Mouse (Mus musculus) midbrain, embryonic 16.5 days (tissue): ENCODE results near the gene Theg. TPM values are rescaled to one million over a fixed set of nuclear protein-coding genes. Genes with fewer than 3 reads are reported as not detected.

ENCODE experiments used
- ATAC-seq: fragments of 200-750 bp; cut with Nextera tagmentation; 2 replicates; pipeline ENCODE4 v1.8.0; 2017; ENCODE audit warnings: moderate TSS enrichment
- H3K27ac ChIP-seq: fragments of 300-500 bp; sonication (generic); 2 replicates; pipeline ENCODE4 v1.5.1; 2014; ENCODE audit warnings: mild to moderate bottlenecking, low read length, mixed read lengths
- H3K27me3 ChIP-seq: fragments of 300-500 bp; sonication (generic); 2 replicates; pipeline ENCODE4 v1.6.1; 2014; ENCODE audit warnings: low read depth, low read length, mixed read lengths; ENCODE audit not compliant: control insufficient read depth, insufficient read depth
- H3K36me3 ChIP-seq: fragments of 300-500 bp; sonication (generic); 2 replicates; pipeline ENCODE4 v1.6.1; 2014; ENCODE audit warnings: mild to moderate bottlenecking, low read length, moderate library complexity, mixed read lengths; ENCODE audit not compliant: control insufficient read depth, insufficient read depth
- H3K4me1 ChIP-seq: fragments of 300-500 bp; sonication (generic); 2 replicates; pipeline ENCODE4 v1.6.1; 2014; ENCODE audit warnings: mild to moderate bottlenecking, low read length, mixed read lengths; ENCODE audit not compliant: control insufficient read depth, insufficient read depth
- H3K4me2 ChIP-seq: fragments of 300-500 bp; sonication (generic); 2 replicates; pipeline ENCODE4 v1.6.1; 2014; ENCODE audit warnings: mild to moderate bottlenecking, low read length, mixed read lengths
- H3K4me3 ChIP-seq: fragments of 300-500 bp; sonication (generic); 2 replicates; pipeline ENCODE4 v1.5.1; 2014; ENCODE audit warnings: low read depth, mild to moderate bottlenecking, low read length, moderate library complexity, mixed read lengths
- H3K9ac ChIP-seq: fragments of 300-500 bp; sonication (generic); 2 replicates; pipeline ENCODE4 v1.6.1; 2014; ENCODE audit warnings: low read depth, low read length, mixed read lengths
- H3K9me3 ChIP-seq: fragments of 300-500 bp; sonication (generic); replicated peaks from 2 replicates; pipeline ENCODE4 v1.6.1; 2014; ENCODE audit warnings: mild to moderate bottlenecking, low read length, mixed read lengths; ENCODE audit not compliant: control insufficient read depth, poor library complexity, severe bottlenecking
- WGBS: fragments of 180-500 bp; shearing (Covaris S2); extraction: QIAGEN DNeasy Blood & Tissue Kit; methylation state at CpG from one replicate; pipeline ENCODE4 v1.1.7; 2014; 5-methylcytosine and 5-hydroxymethylcytosine counted together
- polyA plus RNA-seq: library from polyadenylated mRNA; unstranded; fragments of >200 nt; fragmentation: Nextera tagmentation; extraction: Ambion mirVana; gene quantifications from 2 replicates; pipeline ENCODE4 v1.2.1, GENCODE M21; 2015

The Theg gene
- polyA plus RNA-seq = not detected in 2 replicates

- Histone ChIP-seq H3K4me2 (no peak within 1 kb of the TSS), H3K4me1 (no peaks in the 10 kb centered on the region), H3K27me3 (no peaks in the 10 kb centered on the region), H3K9me3 (no peaks in the 10 kb centered on the region), H3K9ac (no peak within 1 kb of the TSS), H3K4me3 (no peak within 1 kb of the TSS), H3K27ac (no peak within 1 kb of the TSS), H3K36me3 (no peaks in the 10 kb centered on the region)
- ATAC-seq = no peak
- 82% methylated on average over 5 of the region's 5 CpGs for WGBS
Measured at GRCm38 (mm10) chr10:79587061-79587751, at the start of gene Theg. Gene Theg, minus strand, starts transcription at chr10:79587331.

GRCm38 (mm10) chr10:79636287-79636686 is 49.2 kb upstream of the Theg start:
- WGBS = 70% methylated on average over 8 of the region's 8 CpGs
- Histone ChIP-seq H3K27ac (no peak overlapping the region), H3K9ac (peak overlapping the region; percentile 95; the same call in 1 of the 2 replicates), H3K27me3 (peaks cover 2% of the 10 kb centered on the region; the same call in 1 of the 2 replicates), H3K36me3 (no peaks in the 10 kb centered on the region), H3K4me3 (peak overlapping the region; percentile 83), H3K4me1 (peaks cover 15% of the 10 kb centered on the region), H3K4me2 (peak overlapping the region; percentile 90), H3K9me3 (no peaks in the 10 kb centered on the region)
- ATAC-seq = no peak; the same call in 1 of the 2 replicates

GRCm38 (mm10) chr10:79633006-79633777 is 46.1 kb upstream of the Theg start:
- Histone ChIP-seq H3K27ac (no peak overlapping the region), H3K36me3 (no peaks in the 10 kb centered on the region), H3K9me3 (no peaks in the 10 kb centered on the region), H3K4me1 (peaks cover 6% of the 10 kb centered on the region), H3K27me3 (no peaks in the 10 kb centered on the region), H3K9ac (no peak overlapping the region), H3K4me2 (no peak overlapping the region), H3K4me3 (no peak overlapping the region)
- ATAC-seq = no peak
- 88% methylated on average over 17 of the region's 17 CpGs for WGBS

GRCm38 (mm10) chr10:79631432-79631831 is 44.3 kb upstream of the Theg start:
- 72% methylated on average over 4 of the region's 4 CpGs for WGBS

GRCm38 (mm10) chr10:79628377-79628776 is 41.2 kb upstream of the Theg start:
- no peak overlapping the region for H3K4me3 ChIP-seq
- H3K9me3 ChIP-seq = no peaks in the 10 kb centered on the region
- H3K36me3 ChIP-seq = no peaks in the 10 kb centered on the region; the same call in none of the 2 replicates
- H3K4me1 ChIP-seq = no peaks in the 10 kb centered on the region
- ATAC-seq = no peak
- WGBS = 90% methylated on average over 5 of the region's 5 CpGs
- no peak overlapping the region for H3K9ac ChIP-seq
- no peak overlapping the region for H3K4me2 ChIP-seq
- H3K27ac ChIP-seq = no peak overlapping the region
- H3K27me3 ChIP-seq = no peaks in the 10 kb centered on the region

More at GRCm38 (mm10) chr10:79631432-79631831, 44.3 kb upstream of the Theg start:
- ATAC-seq = no peak
- Histone ChIP-seq H3K9me3 (no peaks in the 10 kb centered on the region), H3K9ac (no peak overlapping the region), H3K36me3 (no peaks in the 10 kb centered on the region; the same call in 1 of the 2 replicates), H3K4me3 (no peak overlapping the region), H3K4me1 (0 out of 2 replicates have a peak, but pooled peaks cover 2% of the 10 kb centered on the region), H3K27ac (no peak overlapping the region), H3K4me2 (no peak overlapping the region), H3K27me3 (no peaks in the 10 kb centered on the region)

- H3K4me1 ChIP-seq = no peaks in the 10 kb centered on the region
- no peak overlapping the region for H3K4me3 ChIP-seq
- H3K27ac ChIP-seq = no peak overlapping the region
- H3K36me3 ChIP-seq = no peaks in the 10 kb centered on the region; the same call in none of the 2 replicates
- no peak overlapping the region for H3K4me2 ChIP-seq
- ATAC-seq = no peak
- H3K9me3 ChIP-seq = no peaks in the 10 kb centered on the region
- H3K27me3 ChIP-seq = no peaks in the 10 kb centered on the region
- no peak overlapping the region for H3K9ac ChIP-seq
- 88% methylated on average over 10 of the region's 10 CpGs for WGBS
Measured at GRCm38 (mm10) chr10:79626156-79626555, 39.0 kb upstream of the Theg start.

GRCm38 (mm10) chr10:79625398-79625797 is 38.3 kb upstream of the Theg start:
- 83% methylated on average over 9 of the region's 9 CpGs for WGBS
- Histone ChIP-seq H3K27me3 (no peaks in the 10 kb centered on the region), H3K4me1 (no peaks in the 10 kb centered on the region), H3K4me3 (no peak overlapping the region), H3K27ac (no peak overlapping the region), H3K36me3 (no peaks in the 10 kb centered on the region; the same call in none of the 2 replicates), H3K4me2 (no peak overlapping the region), H3K9ac (no peak overlapping the region), H3K9me3 (no peaks in the 10 kb centered on the region)
- ATAC-seq = no peak

GRCm38 (mm10) chr10:79623950-79624349 is 36.8 kb upstream of the Theg start:
- Histone ChIP-seq H3K4me2 (no peak overlapping the region), H3K27me3 (no peaks in the 10 kb centered on the region), H3K36me3 (peaks cover 3% of the 10 kb centered on the region), H3K27ac (no peak overlapping the region), H3K9me3 (no peaks in the 10 kb centered on the region), H3K4me1 (no peaks in the 10 kb centered on the region), H3K4me3 (no peak overlapping the region), H3K9ac (no peak overlapping the region)
- 65% methylated on average over 12 of the region's 12 CpGs for WGBS
- no peak for ATAC-seq

GRCm38 (mm10) chr10:79616376-79616775 is 29.2 kb upstream of the Theg start:
- peaks cover 23% of the 10 kb centered on the region for H3K4me1 ChIP-seq
- no peak overlapping the region for H3K4me2 ChIP-seq
- no peak overlapping the region for H3K27ac ChIP-seq
- no peaks in the 10 kb centered on the region for H3K9me3 ChIP-seq
- peaks cover 3% of the 10 kb centered on the region; the same call in 1 of the 2 replicates for H3K36me3 ChIP-seq
- H3K4me3 ChIP-seq = no peak overlapping the region
- H3K27me3 ChIP-seq = peaks cover 10% of the 10 kb centered on the region
- H3K9ac ChIP-seq = no peak overlapping the region
- no peak for ATAC-seq
- WGBS = 86% methylated on average over 5 of the region's 5 CpGs
